Mouse (Mus musculus) cerebellum, adult 9-10 months (tissue): Measurements from ENCODE around the gene Hba-a1.
A peak's percentile ranks its signal among the peaks of the same experiment; 100 is the strongest.
"Not testable (repeated sequence)": the region's sequence is repeated elsewhere in the genome, so short reads cannot be mapped to it uniquely, and the experiment has no call there.

Experiments
- DNase-seq: peaks from one replicate; pipeline ENCODE4 v3.0.0; 2022

Gene Hba-a1

GRCm38 (mm10) chr11:32283091-32283777 is at the start of gene Hba-a1:
TSS of gene Hba-a1 (plus strand) at chr11:32283511.
- not testable (repeated sequence) for DNase-seq

- DNase-seq: peak; percentile 71
Measured at GRCm38 (mm10) chr11:32233895-32234294, 49.4 kb upstream of the Hba-a1 start.

- DNase-seq: peak; percentile 27
Measured at GRCm38 (mm10) chr11:32234816-32235485, 48.4 kb upstream of the Hba-a1 start.

GRCm38 (mm10) chr11:32235646-32236045 is 47.7 kb upstream of the Hba-a1 start:
- peak; percentile 61 for DNase-seq

GRCm38 (mm10) chr11:32236132-32236531 is 47.2 kb upstream of the Hba-a1 start:
- no peak for DNase-seq

GRCm38 (mm10) chr11:32236712-32237410 is 46.5 kb upstream of the Hba-a1 start:
- DNase-seq: peak; percentile 85

- DNase-seq: no peak
Measured at GRCm38 (mm10) chr11:32237411-32237795, 45.9 kb upstream of the Hba-a1 start.

GRCm38 (mm10) chr11:32238093-32238860 is 45.0 kb upstream of the Hba-a1 start:
- DNase-seq: peak; percentile 89

GRCm38 (mm10) chr11:32241391-32241790 is 41.9 kb upstream of the Hba-a1 start:
- DNase-seq: no peak

GRCm38 (mm10) chr11:32242209-32242608 is 41.1 kb upstream of the Hba-a1 start:
- no peak for DNase-seq

- DNase-seq: no peak
Measured at GRCm38 (mm10) chr11:32243205-32243955, 39.9 kb upstream of the Hba-a1 start.

GRCm38 (mm10) chr11:32244064-32244463 is 39.2 kb upstream of the Hba-a1 start:
- DNase-seq: no peak

GRCm38 (mm10) chr11:32244617-32245016 is 38.7 kb upstream of the Hba-a1 start:
- no peak for DNase-seq

- no peak for DNase-seq
Measured at GRCm38 (mm10) chr11:32245614-32246013, 37.7 kb upstream of the Hba-a1 start.

- DNase-seq: no peak
Measured at GRCm38 (mm10) chr11:32247068-32247467, 36.2 kb upstream of the Hba-a1 start.

GRCm38 (mm10) chr11:32248350-32248749 is 35.0 kb upstream of the Hba-a1 start:
- DNase-seq: no peak

- DNase-seq: no peak
Measured at GRCm38 (mm10) chr11:32250880-32251763, 32.2 kb upstream of the Hba-a1 start.

GRCm38 (mm10) chr11:32253121-32253520 is 30.2 kb upstream of the Hba-a1 start:
- peak; percentile 52 for DNase-seq

- DNase-seq: no peak
Measured at GRCm38 (mm10) chr11:32256146-32256545, 27.2 kb upstream of the Hba-a1 start.

- DNase-seq: no peak
Measured at GRCm38 (mm10) chr11:32256566-32256965, 26.7 kb upstream of the Hba-a1 start.
